Mouse (Mus musculus): Measurements from ENCODE around the gene Syne1.

The Syne1 gene

GRCm38 (mm10) chr10:5415730-5416129, 135.6 kb downstream of the Syne1 start:
- no peak for DNase-seq

- DNase-seq, result no peak
Measured at GRCm38 (mm10) chr10:5384131-5384776, 167.0 kb downstream of the Syne1 start.

GRCm38 (mm10) chr10:5381536-5381935, 169.7 kb downstream of the Syne1 start:
- no peak for DNase-seq

GRCm38 (mm10) chr10:5378969-5379368, 172.3 kb downstream of the Syne1 start:
- no peak for DNase-seq

GRCm38 (mm10) chr10:5369599-5369998, 181.7 kb downstream of the Syne1 start:
- no peak for DNase-seq

GRCm38 (mm10) chr10:5368266-5368665, 183.0 kb downstream of the Syne1 start:
- no peak for DNase-seq

GRCm38 (mm10) chr10:5367465-5368011, 183.7 kb downstream of the Syne1 start:
- DNase-seq, result no peak

- DNase-seq, result no peak
Measured at GRCm38 (mm10) chr10:5360560-5360959, 190.7 kb downstream of the Syne1 start.

- DNase-seq, result no peak
Measured at GRCm38 (mm10) chr10:5356614-5357013, 194.7 kb downstream of the Syne1 start.

GRCm38 (mm10) chr10:5353390-5353789, 197.9 kb downstream of the Syne1 start:
- DNase-seq, result no peak

- no peak for DNase-seq
Measured at GRCm38 (mm10) chr10:5346911-5347310, 204.4 kb downstream of the Syne1 start.

GRCm38 (mm10) chr10:5343211-5343610, 208.1 kb downstream of the Syne1 start:
- DNase-seq, result no peak

- DNase-seq, result no peak
Measured at GRCm38 (mm10) chr10:5336394-5336793, 214.9 kb downstream of the Syne1 start.

GRCm38 (mm10) chr10:5332801-5333200, 218.5 kb downstream of the Syne1 start:
- no peak for DNase-seq

GRCm38 (mm10) chr10:5326716-5327115, 224.6 kb downstream of the Syne1 start:
- DNase-seq, result no peak

GRCm38 (mm10) chr10:5323741-5324395, 227.4 kb downstream of the Syne1 start:
- no peak for DNase-seq

- no peak for DNase-seq
Measured at GRCm38 (mm10) chr10:5322562-5322961, 228.7 kb downstream of the Syne1 start.

- DNase-seq, result peak; percentile 65 to 78
Measured at GRCm38 (mm10) chr10:5317602-5318001, 233.7 kb downstream of the Syne1 start.

- no peak for DNase-seq
Measured at GRCm38 (mm10) chr10:5312437-5312836, 238.8 kb downstream of the Syne1 start.

GRCm38 (mm10) chr10:5309961-5310713, 241.1 kb downstream of the Syne1 start:
- peak; percentile 27 to 65 for DNase-seq

- DNase-seq, result no peak
Measured at GRCm38 (mm10) chr10:5309398-5309797, 241.9 kb downstream of the Syne1 start.

- DNase-seq, result peak; percentile 19 to 43
Measured at GRCm38 (mm10) chr10:5305555-5305954, 245.7 kb downstream of the Syne1 start.

- DNase-seq, result peak; percentile 73 to 77
Measured at GRCm38 (mm10) chr10:5295291-5295891, 255.9 kb downstream of the Syne1 start.
